In genomic region chr14:51435020-51435419, GRCm38 (mm10) we compare ENCODE assay signal across 25 mouse cellular contexts. TPM values are rescaled to one million over a fixed set of nuclear protein-coding genes. Genes with fewer than 3 reads are reported as not detected.
DNase-seq lines count a peak whose midpoint lies in the region; ATAC-seq and TF ChIP-seq lines count a peak whose summit lies in the region.
"Had no signal": no experiment of that assay in that cellular context is flagged by ENCODE, and none has a peak within 500 bp of the region (broad histone marks: within the 10 kb centered on the region; RNA-seq: fewer than 3 reads in every experiment).

No protein-coding gene starts in this region.

- H3K9ac ChIP-seq in heart, embryonic 12.5 days = no peak overlapping the region
- H3K9ac ChIP-seq in heart, adult 2 months (ENCODE audit: low read depth, low read length) = no peak overlapping the region
- H3K9ac ChIP-seq in limb, embryonic 11.5 days (ENCODE audit: low read length) = no peak overlapping the region
- no peak overlapping the region for H3K9ac ChIP-seq in midbrain, postnatal 0 days (replicated peaks; ENCODE audit: low read length, poor library complexity, severe bottlenecking)
- no peak overlapping the region for H3K9ac ChIP-seq in midbrain, embryonic 13.5 days (replicated peaks)
- H3K9ac ChIP-seq: embryonic facial prominence, embryonic 15.5 days; liver, embryonic 15.5 days had no signal

- no peaks in the 10 kb centered on the region for H3K27me3 ChIP-seq in heart, embryonic 12.5 days (replicated peaks)
- H3K27me3 ChIP-seq in heart, adult 2 months (ENCODE audit: control insufficient read depth, insufficient read depth, low read length) = no peaks in the 10 kb centered on the region
- no peaks in the 10 kb centered on the region for H3K27me3 ChIP-seq in limb, embryonic 11.5 days (ENCODE audit: control insufficient read depth, insufficient read depth, low read length)
- H3K27me3 ChIP-seq in limb, embryonic 10.5 days (ENCODE audit: low read depth, poor library complexity, severe bottlenecking) = no peaks in the 10 kb centered on the region
- H3K27me3 ChIP-seq in midbrain, postnatal 0 days (ENCODE audit: insufficient read depth, low read length) = no peaks in the 10 kb centered on the region
- no peaks in the 10 kb centered on the region for H3K27me3 ChIP-seq in midbrain, embryonic 13.5 days
- H3K27me3 ChIP-seq: embryonic facial prominence, embryonic 15.5 days; liver, embryonic 15.5 days had no signal

- no peaks in the 10 kb centered on the region for H3K36me3 ChIP-seq in heart, embryonic 12.5 days
- H3K36me3 ChIP-seq in heart, adult 2 months (ENCODE audit: control insufficient read depth, insufficient read depth, low read length) = no peaks in the 10 kb centered on the region
- H3K36me3 ChIP-seq in limb, embryonic 11.5 days (ENCODE audit: control insufficient read depth, insufficient read depth, low read length) = no peaks in the 10 kb centered on the region
- H3K36me3 ChIP-seq in limb, embryonic 10.5 days = no peaks in the 10 kb centered on the region
- no peaks in the 10 kb centered on the region for H3K36me3 ChIP-seq in midbrain, postnatal 0 days (ENCODE audit: insufficient read depth, low read length)
- H3K36me3 ChIP-seq in midbrain, embryonic 13.5 days = no peaks in the 10 kb centered on the region
- H3K36me3 ChIP-seq: embryonic facial prominence, embryonic 15.5 days; liver, embryonic 15.5 days had no signal

- H3K27ac ChIP-seq in heart, embryonic 12.5 days (ENCODE audit: poor library complexity, severe bottlenecking) = no peak overlapping the region
- H3K27ac ChIP-seq in heart, adult 2 months = no peak overlapping the region
- H3K27ac ChIP-seq in limb, embryonic 11.5 days (replicated peaks; ENCODE audit: low read depth, low read length) = no peak overlapping the region
- H3K27ac ChIP-seq in limb, embryonic 10.5 days = no peak overlapping the region
- H3K27ac ChIP-seq in midbrain, postnatal 0 days (ENCODE audit: low read depth, low read length) = no peak overlapping the region
- H3K27ac ChIP-seq in midbrain, embryonic 13.5 days = no peak overlapping the region
- H3K27ac ChIP-seq: embryonic facial prominence, embryonic 15.5 days; liver, embryonic 15.5 days had no signal

- no peak overlapping the region for H3K4me2 ChIP-seq in heart, embryonic 12.5 days
- no peak overlapping the region for H3K4me2 ChIP-seq in limb, embryonic 11.5 days (ENCODE audit: low read depth, severe bottlenecking)
- no peak overlapping the region for H3K4me2 ChIP-seq in midbrain, postnatal 0 days (ENCODE audit: low read depth, low read length, poor library complexity, severe bottlenecking)
- no peak overlapping the region for H3K4me2 ChIP-seq in midbrain, embryonic 13.5 days (replicated peaks)
- H3K4me2 ChIP-seq: embryonic facial prominence, embryonic 15.5 days; liver, embryonic 15.5 days had no signal

- H3K4me3 ChIP-seq in heart, embryonic 12.5 days = no peak overlapping the region
- H3K4me3 ChIP-seq in heart, adult 2 months = no peak overlapping the region
- no peak overlapping the region for H3K4me3 ChIP-seq in limb, embryonic 11.5 days (ENCODE audit: low read depth, low read length)
- no peak overlapping the region for H3K4me3 ChIP-seq in limb, embryonic 10.5 days
- H3K4me3 ChIP-seq in midbrain, postnatal 0 days (ENCODE audit: low read depth, low read length) = no peak overlapping the region
- no peak overlapping the region for H3K4me3 ChIP-seq in midbrain, embryonic 13.5 days (replicated peaks)
- H3K4me3 ChIP-seq: embryonic facial prominence, embryonic 15.5 days; liver, embryonic 15.5 days had no signal

- intact Hi-C loops in heart, adult 2 months (cut with DNase I) = no loop called here

- DNase-seq in heart, adult 2 months = no peak
- DNase-seq in limb, embryonic 11.5 days (ENCODE audit: low spot score) = no peak
- DNase-seq in limb, embryonic 10.5 days (ENCODE audit: low spot score) = no peak
- no peak for DNase-seq in midbrain, postnatal 0 days (ENCODE audit: low spot score)
- DNase-seq in left cerebral cortex, adult 11 months (ENCODE audit: low spot score) = no peak
- DNase-seq in cerebellum, postnatal 10 days = no peak
- DNase-seq: adrenal gland, adult 8-10 months; B cell, adult 2 months; cerebellum, adult 2 months; gastrocnemius, postnatal 10 days; layer of hippocampus, postnatal 36 days; lung, postnatal 4 days; right cerebral cortex, adult 18-20 months; thymus, adult 18-20 months had no signal

- TF ChIP-seq CTCF in heart, adult 2 months (IDR thresholded peaks at IDR 0.05) = no peak
- TF ChIP-seq CTCF in midbrain, postnatal 0 days (IDR thresholded peaks at IDR 0.05) = no peak

- no peaks in the 10 kb centered on the region for H3K4me1 ChIP-seq in heart, embryonic 12.5 days (replicated peaks)
- H3K4me1 ChIP-seq in heart, adult 2 months (ENCODE audit: control insufficient read depth, insufficient read depth, low read length) = no peaks in the 10 kb centered on the region
- no peaks in the 10 kb centered on the region for H3K4me1 ChIP-seq in limb, embryonic 11.5 days (ENCODE audit: control insufficient read depth, insufficient read depth, low read length)
- no peaks in the 10 kb centered on the region for H3K4me1 ChIP-seq in limb, embryonic 10.5 days
- H3K4me1 ChIP-seq in midbrain, postnatal 0 days (ENCODE audit: insufficient read depth, low read length) = no peaks in the 10 kb centered on the region
- H3K4me1 ChIP-seq in midbrain, embryonic 13.5 days (replicated peaks) = no peaks in the 10 kb centered on the region
- H3K4me1 ChIP-seq: embryonic facial prominence, embryonic 15.5 days; liver, embryonic 15.5 days had no signal

- peak; percentile 15; the same call in 1 of the 2 replicates for ATAC-seq in heart, embryonic 12.5 days (ENCODE audit: insufficient number of reproducible peaks, low FRiP score)
- peak; percentile 39; the same call in 1 of the 2 replicates for ATAC-seq in limb, embryonic 11.5 days (ENCODE audit: insufficient number of reproducible peaks, low FRiP score, low TSS enrichment, low read depth)
- 0 out of 2 replicates have a peak, but pooled peaks have one; percentile 5 for ATAC-seq in midbrain, postnatal 0 days (ENCODE audit: low FRiP score)
- no peak for ATAC-seq in midbrain, embryonic 13.5 days

- H3K9me3 ChIP-seq in heart, embryonic 12.5 days (replicated peaks) = peaks cover 27% of the 10 kb centered on the region
- H3K9me3 ChIP-seq in limb, embryonic 11.5 days (ENCODE audit: control insufficient read depth, low read length) = no peaks in the 10 kb centered on the region
- H3K9me3 ChIP-seq in limb, embryonic 10.5 days (replicated peaks) = 0 out of 2 replicates have a peak, but pooled peaks cover 12% of the 10 kb centered on the region
- H3K9me3 ChIP-seq in midbrain, postnatal 0 days (ENCODE audit: low read length) = peaks cover 11% of the 10 kb centered on the region
- H3K9me3 ChIP-seq in midbrain, embryonic 13.5 days = peaks cover 14% of the 10 kb centered on the region
- H3K9me3 ChIP-seq: embryonic facial prominence, embryonic 15.5 days had no signal

- no peaks in the 10 kb centered on the region for H3K79me2 ChIP-seq in heart, adult 2 months (replicated peaks; ENCODE audit: control insufficient read depth, insufficient read depth, low read length)

- no peak for TF ChIP-seq EP300 in heart, adult 2 months (IDR thresholded peaks at IDR 0.05; ENCODE audit: insufficient read depth, low read depth, low read length)

- 93% methylated on average over 26 of the region's 26 CpGs for WGBS in heart, embryonic 12.5 days
- WGBS in heart, adult 2 months = 95% methylated on average over 26 of the region's 26 CpGs
- 96% methylated on average over 26 of the region's 26 CpGs for WGBS in limb, embryonic 11.5 days
- WGBS in limb, embryonic 10.5 days = 97% methylated on average over 26 of the region's 26 CpGs
- WGBS in midbrain, postnatal 0 days = 96% methylated on average over 26 of the region's 26 CpGs
- 96% methylated on average over 26 of the region's 26 CpGs for WGBS in midbrain, embryonic 13.5 days

- TF ChIP-seq POLR2A in heart, adult 2 months (IDR thresholded peaks at IDR 0.05; ENCODE audit: insufficient read depth, low read depth, low read length) = no peak

RNA-seq across cellular contexts. Expression of gene Vmn2r89, which starts 16.6 kb away (rescaled TPM):
- not detected in 2 replicates for polyA plus RNA-seq in heart, embryonic 12.5 days (2016; fragmentation: Nextera tagmentation; extraction: Ambion mirVana)
- total RNA-seq in heart, adult 2 months (2021) = not detected
- not detected in 2 replicates for polyA plus RNA-seq in heart, adult 2 months (2012; rRNA removed)
- polyA plus RNA-seq in limb, embryonic 11.5 days (2014; fragmentation: Nextera tagmentation; extraction: Ambion mirVana) = not detected in 2 replicates
- polyA plus RNA-seq in limb, embryonic 10.5 days (2016; fragmentation: Nextera tagmentation; extraction: Ambion mirVana) = not detected in 2 replicates
- total RNA-seq in midbrain, postnatal 0 days (2014; rRNA removed) = 0.05 TPM in 1 of 2 replicates, not detected in the other
- polyA plus RNA-seq in midbrain, postnatal 0 days (2015; fragmentation: Nextera tagmentation; extraction: Ambion mirVana) = not detected in 2 replicates
- not detected in 2 replicates for polyA plus RNA-seq in midbrain, embryonic 13.5 days (2015; fragmentation: Nextera tagmentation; extraction: Ambion mirVana)
- total RNA-seq: adrenal gland, adult 8-10 months; gastrocnemius, postnatal 10 days; heart, adult 8-10 months; heart, postnatal 25 days; layer of hippocampus, postnatal 36 days; left cerebral cortex, postnatal 36 days had no signal
- polyA plus RNA-seq: cerebellum, adult 2 months; embryonic facial prominence, embryonic 15.5 days; forebrain, embryonic 11.5 days; kidney, embryonic 14.5 days; liver, embryonic 15.5 days; neural tube, embryonic 11.5 days; small intestine, adult 2 months had no signal

RNA-seq across cellular contexts. Expression of gene Vmn2r88, which starts 24.4 kb away (rescaled TPM):
- not detected in 2 replicates for polyA plus RNA-seq in heart, embryonic 12.5 days (2016; fragmentation: Nextera tagmentation; extraction: Ambion mirVana)
- not detected for total RNA-seq in heart, adult 2 months (2021)
- polyA plus RNA-seq in heart, adult 2 months (2012; rRNA removed) = not detected in 2 replicates
- not detected in 2 replicates for polyA plus RNA-seq in limb, embryonic 11.5 days (2014; fragmentation: Nextera tagmentation; extraction: Ambion mirVana)
- polyA plus RNA-seq in limb, embryonic 10.5 days (2016; fragmentation: Nextera tagmentation; extraction: Ambion mirVana) = not detected in 2 replicates
- total RNA-seq in midbrain, postnatal 0 days (2014; rRNA removed) = not detected in 2 replicates
- polyA plus RNA-seq in midbrain, postnatal 0 days (2015; fragmentation: Nextera tagmentation; extraction: Ambion mirVana) = not detected in 2 replicates
- not detected in 2 replicates for polyA plus RNA-seq in midbrain, embryonic 13.5 days (2015; fragmentation: Nextera tagmentation; extraction: Ambion mirVana)
- total RNA-seq: adrenal gland, adult 8-10 months; gastrocnemius, postnatal 10 days; heart, adult 8-10 months; heart, postnatal 25 days; layer of hippocampus, postnatal 36 days; left cerebral cortex, postnatal 36 days had no signal
- polyA plus RNA-seq: cerebellum, adult 2 months; embryonic facial prominence, embryonic 15.5 days; forebrain, embryonic 11.5 days; kidney, embryonic 14.5 days; liver, embryonic 15.5 days; neural tube, embryonic 11.5 days; small intestine, adult 2 months had no signal
